Mouse (Mus musculus): ENCODE data around the gene Fmod. TPM values are rescaled to one million over a fixed set of nuclear protein-coding genes. Genes with fewer than 3 reads are reported as not detected.

Gene Fmod
- polyA plus RNA-seq, 1 experiment from 2014 or later = 195 TPM

Other genes with a start within 250 kb of the Fmod start
- 9.0 and 9.6 TPM in 2 replicates for gene Atp2b4, start 236.2 kb upstream of the Fmod start, polyA plus RNA-seq (2015; fragmentation: Nextera tagmentation; extraction: Ambion mirVana)
- gene Optc, start 129.3 kb upstream of the Fmod start, polyA plus RNA-seq (2015; fragmentation: Nextera tagmentation; extraction: Ambion mirVana) = 0.67 and 0.81 TPM in 2 replicates
- gene Prelp, start 115.8 kb upstream of the Fmod start, polyA plus RNA-seq (2015; fragmentation: Nextera tagmentation; extraction: Ambion mirVana) = 17.1 and 19.6 TPM in 2 replicates
- 111 and 115 TPM in 2 replicates for gene Btg2, start 41.9 kb downstream of the Fmod start, polyA plus RNA-seq (2015; fragmentation: Nextera tagmentation; extraction: Ambion mirVana)
- 0.19 and 0.35 TPM in 2 replicates for gene Chit1, start 74.0 kb downstream of the Fmod start, polyA plus RNA-seq (2015; fragmentation: Nextera tagmentation; extraction: Ambion mirVana)
- 0.60 and 1.1 TPM in 2 replicates for gene Chil1, start 144.9 kb downstream of the Fmod start, polyA plus RNA-seq (2015; fragmentation: Nextera tagmentation; extraction: Ambion mirVana)
- 0.16 and 0.50 TPM in 2 replicates for gene Mybph, start 156.2 kb downstream of the Fmod start, polyA plus RNA-seq (2015; fragmentation: Nextera tagmentation; extraction: Ambion mirVana)
- gene Adora1, start 198.2 kb downstream of the Fmod start, polyA plus RNA-seq (2015; fragmentation: Nextera tagmentation; extraction: Ambion mirVana) = 2.5 and 4.0 TPM in 2 replicates

Measured in lung, embryonic 15.5 days (tissue).